Mouse (Mus musculus): ENCODE results near the gene Sirt7.

- no peak for TF ChIP-seq CTCF (IDR thresholded peaks at IDR 0.05; ENCODE audit: low read depth, low read length)
- TF ChIP-seq POLR2A (IDR thresholded peaks at IDR 0.05; ENCODE audit: insufficient read depth, low read length) = peak; percentile 36
Measured at GRCm38 (mm10) chr11:120633520-120634343, 8.7 kb upstream of the Sirt7 start, which contains the start of gene Mafg.
